In the genomic region with DNA sequence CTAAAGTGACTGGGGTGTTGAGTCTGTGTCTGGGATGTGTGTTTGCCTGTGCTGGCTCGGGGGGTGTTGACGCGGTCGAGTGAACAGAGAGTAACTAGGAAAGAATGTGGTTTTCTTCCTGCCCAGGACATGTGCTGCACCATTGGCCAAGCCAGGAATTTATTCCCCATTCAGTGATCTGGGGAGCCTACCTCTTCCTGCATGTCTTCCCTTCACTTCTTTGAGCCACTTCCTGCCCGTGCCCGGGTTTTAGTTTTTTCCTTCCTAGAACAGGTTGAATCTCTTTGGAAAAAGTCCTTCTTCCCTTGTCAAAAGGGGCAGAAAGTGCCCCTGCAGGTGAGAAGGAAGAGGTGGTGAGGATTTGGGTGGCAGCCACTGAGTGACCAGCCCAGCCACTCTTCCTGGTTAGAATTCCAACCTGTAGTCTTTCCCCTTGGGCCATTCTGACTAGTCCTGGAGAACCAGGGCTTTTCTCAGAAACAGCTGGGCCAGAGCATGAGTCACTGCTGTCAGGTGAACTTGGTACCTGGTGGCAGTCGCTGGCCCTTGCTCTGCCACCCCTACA, we compare ENCODE assay signal across 8 mouse cellular contexts. TPM values are rescaled to one million over a fixed set of nuclear protein-coding genes. Genes with fewer than 3 reads are reported as not detected.
DNase-seq lines count a peak whose midpoint lies in the region; ATAC-seq and TF ChIP-seq lines count a peak whose summit lies in the region.

No protein-coding gene starts in this region.

- no peak; the same call in 1 of the 2 replicates for TF ChIP-seq POLR2A in embryonic fibroblast, embryonic 13.5 days (IDR thresholded peaks at IDR 0.05; ENCODE audit: low read depth, low read length)

- DNase-seq in layer of hippocampus, adult 2 months (ENCODE audit: low spot score in 2 of 2): no peak
- no peak for DNase-seq in layer of hippocampus, adult 18-20 months (ENCODE audit: low spot score in 2 of 2)
- DNase-seq in midbrain, embryonic 10.5 days (ENCODE audit: low spot score): no peak
- no peak for DNase-seq in adrenal gland, postnatal 14 days
- no peak for DNase-seq in urinary bladder, postnatal 25 days (ENCODE audit: low spot score)
- DNase-seq in thymus, postnatal 14 days: no peak

- H3K27ac ChIP-seq in layer of hippocampus, adult 2 months: peak overlapping the region; percentile 96; the same call in 1 of the 2 replicates
- peak overlapping the region; percentile 86 for H3K27ac ChIP-seq in embryonic fibroblast, embryonic 13.5 days (ENCODE audit: insufficient read depth, low read length)
- peak overlapping the region; percentile 95 for H3K27ac ChIP-seq in intestine, embryonic 16.5 days (ENCODE audit: low read length)
- peak overlapping the region; percentile 90; the same call in 1 of the 2 replicates for H3K27ac ChIP-seq in midbrain, embryonic 10.5 days (replicated peaks)

- TF ChIP-seq CTCF in layer of hippocampus, adult 2 months (conservative IDR thresholded peaks at IDR 0.05): no peak
- no peak for TF ChIP-seq CTCF in embryonic fibroblast, embryonic 13.5 days (IDR thresholded peaks at IDR 0.05; ENCODE audit: borderline replicate concordance, insufficient read depth, low read length)

- peaks cover 3% of the 10 kb centered on the region; the same call in 1 of the 2 replicates for H3K4me1 ChIP-seq in embryonic fibroblast, embryonic 13.5 days (ENCODE audit: control insufficient read depth, insufficient read depth, low read length)
- peaks cover 41% of the 10 kb centered on the region for H3K4me1 ChIP-seq in intestine, embryonic 16.5 days (ENCODE audit: control insufficient read depth, insufficient read depth, low read length)
- H3K4me1 ChIP-seq in midbrain, embryonic 10.5 days: peaks cover 46% of the 10 kb centered on the region

- peaks cover 5% of the 10 kb centered on the region; the same call in 1 of the 2 replicates for H3K36me3 ChIP-seq in intestine, embryonic 16.5 days (ENCODE audit: control insufficient read depth, insufficient read depth, low read length)
- H3K36me3 ChIP-seq in midbrain, embryonic 10.5 days: peaks cover 16% of the 10 kb centered on the region

- H3K4me2 ChIP-seq in intestine, embryonic 16.5 days (ENCODE audit: low read depth, low read length): peak overlapping the region; percentile 93

- ATAC-seq in intestine, embryonic 16.5 days: no peak

- 28% methylated on average over 7 of the region's 7 CpGs for WGBS in intestine, embryonic 16.5 days
- 66% methylated on average over 7 of the region's 7 CpGs for WGBS in midbrain, embryonic 10.5 days

- no peaks in the 10 kb centered on the region for H3K27me3 ChIP-seq in intestine, embryonic 16.5 days (replicated peaks; ENCODE audit: control insufficient read depth, insufficient read depth, low read length)
- no peaks in the 10 kb centered on the region for H3K27me3 ChIP-seq in midbrain, embryonic 10.5 days (ENCODE audit: low read depth, poor library complexity, severe bottlenecking)

- H3K4me3 ChIP-seq in layer of hippocampus, adult 2 months: peak overlapping the region; percentile 99
- H3K4me3 ChIP-seq in embryonic fibroblast, embryonic 13.5 days (ENCODE audit: insufficient read depth, low read length): peak overlapping the region; percentile 97
- peak overlapping the region; percentile 83 for H3K4me3 ChIP-seq in intestine, embryonic 16.5 days (ENCODE audit: low read length)
- peak overlapping the region; percentile 88 for H3K4me3 ChIP-seq in midbrain, embryonic 10.5 days

- no peaks in the 10 kb centered on the region for H3K9me3 ChIP-seq in intestine, embryonic 16.5 days (ENCODE audit: control insufficient read depth, low read length)
- no peaks in the 10 kb centered on the region for H3K9me3 ChIP-seq in midbrain, embryonic 10.5 days (replicated peaks)

- H3K9ac ChIP-seq in intestine, embryonic 16.5 days (ENCODE audit: low read depth, low read length): peak overlapping the region; percentile 93

RNA-seq across cellular contexts. Expression of a gene that starts 1.3 kb away (rescaled TPM):
- total RNA-seq in layer of hippocampus, adult 2 months (2021): 10 to 100 TPM; 20.5 to 24.4 TPM
- 10 to 100 TPM; 18.9 to 21.8 TPM for total RNA-seq in layer of hippocampus, adult 18-20 months (2021)
- polyA plus RNA-seq in embryonic fibroblast, embryonic 13.5 days (2011; ENCODE audit: insufficient read length, low read depth, missing spikeins): 16.1 and 20.4 TPM in 2 replicates
- 16.6 and 17.7 TPM in 2 replicates for polyA plus RNA-seq in intestine, embryonic 16.5 days (2015; fragmentation: Nextera tagmentation; extraction: Ambion mirVana)
- polyA plus RNA-seq in midbrain, embryonic 10.5 days (2016; fragmentation: Nextera tagmentation; extraction: Ambion mirVana): 18.0 and 22.7 TPM in 2 replicates
- total RNA-seq in adrenal gland, postnatal 14 days (2021): 22.4 and 22.9 TPM in 2 replicates

RNA-seq across cellular contexts. Expression of a gene that starts 12.8 kb away (rescaled TPM):
- 10 to 100 TPM; 37.2 to 40.7 TPM for total RNA-seq in layer of hippocampus, adult 2 months (2021)
- 10 to 100 TPM; 40.6 to 45.6 TPM for total RNA-seq in layer of hippocampus, adult 18-20 months (2021)
- 35.5 and 37.0 TPM in 2 replicates for polyA plus RNA-seq in embryonic fibroblast, embryonic 13.5 days (2011; ENCODE audit: insufficient read length, low read depth, missing spikeins)
- polyA plus RNA-seq in intestine, embryonic 16.5 days (2015; fragmentation: Nextera tagmentation; extraction: Ambion mirVana): 65.3 and 67.3 TPM in 2 replicates
- 56.5 and 58.8 TPM in 2 replicates for polyA plus RNA-seq in midbrain, embryonic 10.5 days (2016; fragmentation: Nextera tagmentation; extraction: Ambion mirVana)
- total RNA-seq in adrenal gland, postnatal 14 days (2021): 78.9 and 83.1 TPM in 2 replicates

RNA-seq across cellular contexts. Expression of a gene that starts 13.1 kb away (rescaled TPM):
- total RNA-seq in layer of hippocampus, adult 2 months (2021): 100 to 1,000 TPM; 447 to 453 TPM
- 100 to 1,000 TPM; 450 to 467 TPM for total RNA-seq in layer of hippocampus, adult 18-20 months (2021)
- 105 and 110 TPM in 2 replicates for polyA plus RNA-seq in embryonic fibroblast, embryonic 13.5 days (2011; ENCODE audit: insufficient read length, low read depth, missing spikeins)
- polyA plus RNA-seq in intestine, embryonic 16.5 days (2015; fragmentation: Nextera tagmentation; extraction: Ambion mirVana): 320 and 328 TPM in 2 replicates
- polyA plus RNA-seq in midbrain, embryonic 10.5 days (2016; fragmentation: Nextera tagmentation; extraction: Ambion mirVana): 300 and 314 TPM in 2 replicates
- total RNA-seq in adrenal gland, postnatal 14 days (2021): 235 and 252 TPM in 2 replicates

RNA-seq across cellular contexts. Expression of a gene that starts 30.0 kb away (rescaled TPM):
- 1,000 to 10,000 TPM in 1 of 2 experiments, 100 to 1,000 TPM in 1; 970 to 1,000 TPM for total RNA-seq in layer of hippocampus, adult 2 months (2021)
- 1,000 to 10,000 TPM; 1,062 to 1,079 TPM for total RNA-seq in layer of hippocampus, adult 18-20 months (2021)
- polyA plus RNA-seq in embryonic fibroblast, embryonic 13.5 days (2011; ENCODE audit: insufficient read length, low read depth, missing spikeins): 547 and 589 TPM in 2 replicates
- 991 TPM in 2 replicates for polyA plus RNA-seq in intestine, embryonic 16.5 days (2015; fragmentation: Nextera tagmentation; extraction: Ambion mirVana)
- polyA plus RNA-seq in midbrain, embryonic 10.5 days (2016; fragmentation: Nextera tagmentation; extraction: Ambion mirVana): 836 and 881 TPM in 2 replicates
- total RNA-seq in adrenal gland, postnatal 14 days (2021): 1,600 and 1,776 TPM in 2 replicates

RNA-seq across cellular contexts. Expression of a gene that starts 34.0 kb away (rescaled TPM):
- total RNA-seq in layer of hippocampus, adult 2 months (2021): 10 to 100 TPM; 93.9 to 98.1 TPM
- 100 to 1,000 TPM in 1 of 2 experiments, 10 to 100 TPM in 1; 96.5 to 104 TPM for total RNA-seq in layer of hippocampus, adult 18-20 months (2021)
- polyA plus RNA-seq in embryonic fibroblast, embryonic 13.5 days (2011; ENCODE audit: insufficient read length, low read depth, missing spikeins): 29.9 and 46.6 TPM in 2 replicates
- 130 and 137 TPM in 2 replicates for polyA plus RNA-seq in intestine, embryonic 16.5 days (2015; fragmentation: Nextera tagmentation; extraction: Ambion mirVana)
- polyA plus RNA-seq in midbrain, embryonic 10.5 days (2016; fragmentation: Nextera tagmentation; extraction: Ambion mirVana): 138 and 140 TPM in 2 replicates
- 116 and 123 TPM in 2 replicates for total RNA-seq in adrenal gland, postnatal 14 days (2021)
